Mouse (Mus musculus) spleen, adult 2 months (tissue): Measurements from ENCODE around the gene Anln. TPM values are rescaled to one million over a fixed set of nuclear protein-coding genes. Genes with fewer than 3 reads are reported as not detected.

ENCODE experiments used
- DNase-seq, 2 experiments: peaks; one replicate each; pipeline versions ENCODE4 v3.0.0 to v3.0.0-alpha.2; 2012 to 2021; ENCODE audit warnings: low spot score in 2 of 2, low read depth in 1 of 2
- H3K27ac ChIP-seq: fragments of 200-500 bp; 2 replicates; pipeline ENCODE4 v1.5.1; 2012; ENCODE audit warnings: low read length, inconsistent platforms; ENCODE audit not compliant: insufficient read depth
- H3K27me3 ChIP-seq: fragments of 200-500 bp; 2 replicates; pipeline ENCODE4 v1.6.1; 2012; ENCODE audit warnings: mild to moderate bottlenecking, moderate library complexity, low read length, inconsistent platforms; ENCODE audit not compliant: control insufficient read depth, insufficient read depth
- H3K36me3 ChIP-seq: fragments of 200-500 bp; 2 replicates; pipeline ENCODE4 v1.6.1; 2012; ENCODE audit warnings: mild to moderate bottlenecking, low read length, inconsistent platforms; ENCODE audit not compliant: control insufficient read depth, insufficient read depth
- H3K4me1 ChIP-seq: fragments of 200-500 bp; 2 replicates; pipeline ENCODE4 v1.6.1; 2011; ENCODE audit warnings: inconsistent platforms; ENCODE audit not compliant: control insufficient read depth, insufficient read depth, insufficient read length
- H3K4me3 ChIP-seq: fragments of 200-500 bp; 2 replicates; pipeline ENCODE4 v1.5.1; 2011; ENCODE audit warnings: mild to moderate bottlenecking, inconsistent platforms; ENCODE audit not compliant: insufficient read depth, insufficient read length; ENCODE audit errors: extremely low read depth
- CTCF ChIP-seq: fragments of 200-500 bp; IDR thresholded peaks from 2 replicates; pipeline ENCODE4 v1.5.1; 2011; ENCODE audit warnings: mild to moderate bottlenecking, inconsistent platforms; ENCODE audit not compliant: insufficient read depth, insufficient read length, insufficient replicate concordance; ENCODE audit errors: extremely low read depth
- POLR2A ChIP-seq: fragments of 200-500 bp; IDR thresholded peaks from 2 replicates; pipeline ENCODE4 v1.6.1; 2011; ENCODE audit warnings: low read depth, low read length, inconsistent platforms
- WGBS: fragments of 180-500 bp; shearing (Covaris S2); methylation state at CpG from one replicate; pipeline ENCODE4 v1.1.7; 2018; 5-methylcytosine and 5-hydroxymethylcytosine counted together
- polyA plus RNA-seq: library from polyadenylated mRNA; depleted of rRNA; stranded (reverse); fragments of >200 nt; gene quantifications from 2 replicates; pipeline ENCODE4 v1.2.3, GENCODE M21; 2012

The Anln gene
- polyA plus RNA-seq, 1 experiment, result 1.7 TPM

DNA sequence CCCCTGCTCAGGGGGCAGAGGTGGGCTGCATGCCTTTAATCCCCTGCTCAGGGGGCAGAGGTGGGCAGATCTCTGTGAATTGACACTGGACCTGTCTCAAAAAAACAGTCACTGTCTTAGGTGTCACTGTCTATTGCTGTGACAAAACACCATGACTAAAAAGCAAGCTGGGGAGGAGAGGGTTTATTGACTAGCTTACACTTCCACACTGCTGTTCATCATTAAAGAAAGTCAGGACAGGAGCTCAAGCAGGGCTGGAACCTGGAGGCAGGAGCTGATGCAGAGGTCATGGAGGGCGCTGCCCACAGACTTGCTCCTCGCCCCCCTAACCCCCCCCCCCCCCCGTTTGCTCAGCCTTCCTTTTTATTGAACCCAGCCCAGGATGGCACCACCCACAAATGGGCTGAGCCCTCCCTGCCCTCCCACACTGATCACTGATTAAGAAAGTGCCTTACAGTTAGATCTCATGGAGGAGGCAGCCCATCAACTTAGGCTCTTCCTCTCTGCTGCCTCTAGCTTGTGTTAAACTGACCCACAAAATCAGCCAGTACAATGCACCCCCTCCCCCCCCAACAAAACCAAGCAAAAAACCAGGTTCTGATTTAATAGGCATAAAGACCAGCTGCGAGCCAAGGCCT lies 39.2 kb upstream of the Anln start:
- WGBS, result 46% methylated on average over 4 of the region's 4 CpGs
- DNase-seq, result no peak
- TF ChIP-seq CTCF, result no peak
- TF ChIP-seq POLR2A, result no peak
- H3K4me3 ChIP-seq, result no peak overlapping the region
- peaks cover 6% of the 10 kb centered on the region; the same call in 1 of the 2 replicates for H3K4me1 ChIP-seq
- no peaks in the 10 kb centered on the region for H3K36me3 ChIP-seq
- no peaks in the 10 kb centered on the region for H3K27me3 ChIP-seq
- no peak overlapping the region for H3K27ac ChIP-seq

GRCm38 (mm10) chr9:22424719-22425118 lies 35.7 kb upstream of the Anln start:
- H3K27me3 ChIP-seq, result no peaks in the 10 kb centered on the region
- no peaks in the 10 kb centered on the region for H3K36me3 ChIP-seq
- H3K4me3 ChIP-seq, result no peak overlapping the region
- H3K27ac ChIP-seq, result no peak overlapping the region
- TF ChIP-seq POLR2A, result no peak
- no peak for TF ChIP-seq CTCF
- H3K4me1 ChIP-seq, result peaks cover under 1% of the 10 kb centered on the region; the same call in 1 of the 2 replicates
- no peak for DNase-seq
- WGBS, result 92% methylated on average over 4 of the region's 4 CpGs

- Histone ChIP-seq H3K27me3 (no peaks in the 10 kb centered on the region), H3K36me3 (no peaks in the 10 kb centered on the region), H3K4me1 (no peaks in the 10 kb centered on the region), H3K27ac (no peak overlapping the region), H3K4me3 (no peak overlapping the region)
- TF ChIP-seq CTCF (no peak), POLR2A (no peak)
- DNase-seq, result no peak
- 80% methylated on average over 10 of the region's 10 CpGs for WGBS
Observed at GRCm38 (mm10) chr9:22424196-22424595, 35.2 kb upstream of the Anln start.

DNA sequence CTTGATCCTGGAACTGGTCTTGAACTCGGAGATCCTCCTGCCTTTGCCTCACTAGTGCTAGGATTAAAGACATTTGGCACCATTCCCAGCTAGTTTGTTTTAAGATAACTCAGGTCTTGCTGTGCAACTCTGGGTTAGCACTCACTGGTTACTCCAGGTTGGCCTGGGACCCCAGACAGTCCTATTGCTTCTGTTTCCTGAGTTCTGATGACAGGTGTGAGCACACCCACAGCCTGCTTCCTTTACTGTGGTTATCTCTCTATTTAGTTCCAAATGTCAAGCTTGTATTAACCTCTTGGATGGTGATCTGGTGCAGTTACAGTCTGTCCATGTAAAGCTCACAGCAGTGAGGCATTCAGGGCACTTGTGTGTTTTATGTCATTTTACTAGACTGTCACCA lies 34.5 kb upstream of the Anln start:
- no peak for DNase-seq
- H3K27me3 ChIP-seq, result no peaks in the 10 kb centered on the region
- no peak overlapping the region for H3K27ac ChIP-seq
- WGBS, result 59% methylated on average over 1 of the region's 1 CpGs
- no peaks in the 10 kb centered on the region for H3K36me3 ChIP-seq
- no peaks in the 10 kb centered on the region for H3K4me1 ChIP-seq
- no peak overlapping the region for H3K4me3 ChIP-seq
- TF ChIP-seq CTCF, result no peak

GRCm38 (mm10) chr9:22422559-22422958 lies 33.6 kb upstream of the Anln start:
- H3K27me3 ChIP-seq, result no peaks in the 10 kb centered on the region
- DNase-seq, result no peak
- H3K4me1 ChIP-seq, result no peaks in the 10 kb centered on the region
- 85% methylated on average over 1 of the region's 1 CpGs for WGBS
- TF ChIP-seq POLR2A, result no peak
- TF ChIP-seq CTCF, result no peak
- H3K27ac ChIP-seq, result no peak overlapping the region
- H3K4me3 ChIP-seq, result no peak overlapping the region
- no peaks in the 10 kb centered on the region for H3K36me3 ChIP-seq

- TF ChIP-seq CTCF (no peak), POLR2A (no peak)
- H3K36me3 ChIP-seq, result no peaks in the 10 kb centered on the region
- no peak overlapping the region for H3K27ac ChIP-seq
- no peaks in the 10 kb centered on the region for H3K4me1 ChIP-seq
- DNase-seq, result no peak
- 75% methylated on average over 7 of the region's 7 CpGs for WGBS
- H3K27me3 ChIP-seq, result no peaks in the 10 kb centered on the region
- no peak overlapping the region for H3K4me3 ChIP-seq
Observed at GRCm38 (mm10) chr9:22420491-22420890, 31.5 kb upstream of the Anln start.

GRCm38 (mm10) chr9:22419877-22420276 lies 30.9 kb upstream of the Anln start:
- no peaks in the 10 kb centered on the region for H3K27me3 ChIP-seq
- H3K36me3 ChIP-seq, result no peaks in the 10 kb centered on the region
- H3K27ac ChIP-seq, result no peak overlapping the region
- H3K4me1 ChIP-seq, result no peaks in the 10 kb centered on the region
- no peak for DNase-seq
- TF ChIP-seq POLR2A (no peak), CTCF (no peak)
- WGBS, result 91% methylated on average over 3 of the region's 3 CpGs
- no peak overlapping the region for H3K4me3 ChIP-seq

- WGBS, result 86% methylated on average over 6 of the region's 6 CpGs
- no peak for DNase-seq
Observed at GRCm38 (mm10) chr9:22417547-22417946, 28.6 kb upstream of the Anln start.

More at GRCm38 (mm10) chr9:22417547-22417946, 28.6 kb upstream of the Anln start:
- Histone ChIP-seq H3K27me3 (no peaks in the 10 kb centered on the region), H3K4me1 (no peaks in the 10 kb centered on the region), H3K4me3 (no peak overlapping the region), H3K27ac (no peak overlapping the region), H3K36me3 (no peaks in the 10 kb centered on the region)
- TF ChIP-seq CTCF, result no peak
- TF ChIP-seq POLR2A, result no peak
